Mouse (Mus musculus) hindbrain, embryonic 10.5 days (tissue): Measurements from ENCODE around the gene Pigr. TPM values are rescaled to one million over a fixed set of nuclear protein-coding genes. Genes with fewer than 3 reads are reported as not detected.

Experiments
- DNase-seq: peaks from one replicate; pipeline ENCODE4 v3.0.0-alpha.2; 2017; ENCODE audit warnings: low spot score
- H3K27ac ChIP-seq: fragments of 300-500 bp; sonication (generic); 2 replicates; pipeline ENCODE4 v1.5.1; 2016; ENCODE audit warnings: mild to moderate bottlenecking, moderate library complexity
- H3K27me3 ChIP-seq: fragments of 300-500 bp; sonication (generic); 2 replicates; pipeline ENCODE4 v1.6.1; 2016; ENCODE audit warnings: mild to moderate bottlenecking; ENCODE audit not compliant: poor library complexity, insufficient read depth, severe bottlenecking
- H3K36me3 ChIP-seq: fragments of 300-500 bp; sonication (generic); 2 replicates; pipeline ENCODE4 v1.6.1; 2016; ENCODE audit warnings: mild to moderate bottlenecking, moderate library complexity
- H3K4me1 ChIP-seq: fragments of 300-500 bp; sonication (generic); replicated peaks from 2 replicates; pipeline ENCODE4 v1.6.1; 2016; ENCODE audit warnings: mild to moderate bottlenecking
- H3K4me3 ChIP-seq: fragments of 300-500 bp; sonication (generic); 2 replicates; pipeline ENCODE4 v1.5.1; 2016; ENCODE audit warnings: mild to moderate bottlenecking, moderate library complexity
- H3K9me3 ChIP-seq: fragments of 300-500 bp; sonication (generic); 2 replicates; pipeline ENCODE4 v1.6.1; 2016; ENCODE audit warnings: mild to moderate bottlenecking, moderate library complexity
- WGBS: fragments of 180-500 bp; shearing (Covaris S2); methylation state at CpG from one replicate; pipeline ENCODE4 v1.1.7; 2016; 5-methylcytosine and 5-hydroxymethylcytosine counted together
- polyA plus RNA-seq: library from polyadenylated mRNA; unstranded; fragments of >200 nt; fragmentation: Nextera tagmentation; extraction: Ambion mirVana; gene quantifications from 2 replicates; pipeline ENCODE4 v1.2.1, GENCODE M21; 2016

Pigr gene
- polyA plus RNA-seq, 1 experiment from 2014 or later, result not detected

DNA sequence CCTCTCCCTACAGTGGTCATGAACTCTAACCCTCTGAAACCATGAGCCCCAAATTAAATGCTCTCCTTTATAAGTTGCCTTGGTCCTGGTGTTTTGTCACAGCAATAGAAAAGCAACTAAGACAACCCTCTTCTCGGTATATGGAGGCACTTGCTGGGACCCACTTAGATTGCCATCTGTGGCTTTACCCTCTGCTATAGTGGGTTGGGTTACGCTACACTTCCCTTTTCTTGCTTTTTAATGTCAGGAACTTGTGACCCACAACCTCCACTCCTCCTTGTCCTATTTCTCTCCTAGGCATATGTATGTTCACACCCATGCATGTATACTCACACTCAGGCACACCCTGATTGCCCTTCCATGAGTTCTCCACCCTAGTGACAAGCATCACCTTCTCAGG is 46.4 kb downstream of the Pigr start:
- Histone ChIP-seq H3K36me3 (no peaks in the 10 kb centered on the region), H3K27ac (no peak overlapping the region), H3K4me3 (no peak overlapping the region), H3K27me3 (peaks cover 13% of the 10 kb centered on the region), H3K9me3 (no peaks in the 10 kb centered on the region), H3K4me1 (peaks cover 3% of the 10 kb centered on the region; the same call in 1 of the 2 replicates)
- 94% methylated on average over 2 of the region's 2 CpGs for WGBS
- no peak for DNase-seq

DNA sequence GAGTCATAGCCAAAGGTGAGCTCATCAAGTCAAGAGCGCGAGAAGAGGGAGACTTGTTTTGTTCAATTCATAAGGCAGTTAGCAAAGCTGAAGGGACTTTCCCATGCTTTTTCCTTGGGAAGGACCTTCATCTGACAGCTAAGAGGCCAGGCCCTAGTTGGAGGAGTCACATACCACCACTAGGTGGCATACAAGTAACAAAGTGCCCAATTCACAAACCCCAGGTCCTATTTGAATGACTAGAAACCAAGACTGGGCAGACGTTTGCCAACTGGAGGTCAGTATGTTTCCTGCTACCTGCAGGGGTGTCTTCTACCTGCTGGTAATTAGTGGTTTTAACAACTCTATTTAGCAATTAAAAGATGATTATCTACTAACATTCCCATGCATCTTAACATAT is 48.7 kb downstream of the Pigr start:
- 43% methylated on average over 3 of the region's 3 CpGs for WGBS
- peak; percentile 21 for DNase-seq
- Histone ChIP-seq H3K4me3 (no peak overlapping the region), H3K27me3 (peaks cover 35% of the 10 kb centered on the region), H3K36me3 (no peaks in the 10 kb centered on the region), H3K4me1 (peaks cover 9% of the 10 kb centered on the region; the same call in 1 of the 2 replicates), H3K9me3 (no peaks in the 10 kb centered on the region), H3K27ac (no peak overlapping the region)

- Histone ChIP-seq H3K27ac (no peak overlapping the region), H3K9me3 (no peaks in the 10 kb centered on the region), H3K4me3 (no peak overlapping the region), H3K36me3 (no peaks in the 10 kb centered on the region), H3K4me1 (peaks cover 9% of the 10 kb centered on the region; the same call in 1 of the 2 replicates), H3K27me3 (peaks cover 41% of the 10 kb centered on the region)
- 73% methylated on average over 3 of the region's 3 CpGs for WGBS
- no peak for DNase-seq
Measured at GRCm38 (mm10) chr1:130875910-130876309, 49.4 kb downstream of the Pigr start.

GRCm38 (mm10) chr1:130876931-130877509 is 50.5 kb downstream of the Pigr start:
- Histone ChIP-seq H3K4me3 (no peak overlapping the region), H3K36me3 (no peaks in the 10 kb centered on the region), H3K9me3 (no peaks in the 10 kb centered on the region), H3K4me1 (peaks cover 9% of the 10 kb centered on the region; the same call in 1 of the 2 replicates), H3K27me3 (peaks cover 41% of the 10 kb centered on the region), H3K27ac (no peak overlapping the region)
- 21% methylated on average over 3 of the region's 3 CpGs for WGBS
- no peak for DNase-seq

- no peaks in the 10 kb centered on the region for H3K9me3 ChIP-seq
- peaks cover 41% of the 10 kb centered on the region for H3K27me3 ChIP-seq
- peaks cover 9% of the 10 kb centered on the region; the same call in 1 of the 2 replicates for H3K4me1 ChIP-seq
- H3K4me3 ChIP-seq, result peak overlapping the region; percentile 58
- peak overlapping the region; percentile 37; the same call in 1 of the 2 replicates for H3K27ac ChIP-seq
- DNase-seq, result peak; percentile 35
- no peaks in the 10 kb centered on the region for H3K36me3 ChIP-seq
- 4% methylated on average over 43 of the region's 43 CpGs for WGBS
Measured at GRCm38 (mm10) chr1:130877889-130878614, 51.6 kb downstream of the Pigr start.

- H3K36me3 ChIP-seq, result no peaks in the 10 kb centered on the region
- H3K9me3 ChIP-seq, result no peaks in the 10 kb centered on the region
- 91% methylated on average over 7 of the region's 7 CpGs for WGBS
- H3K27ac ChIP-seq, result no peak overlapping the region
- no peak for DNase-seq
- peaks cover 38% of the 10 kb centered on the region for H3K27me3 ChIP-seq
- H3K4me3 ChIP-seq, result no peak overlapping the region
- H3K4me1 ChIP-seq, result peaks cover 9% of the 10 kb centered on the region; the same call in 1 of the 2 replicates
Measured at GRCm38 (mm10) chr1:130879927-130880326, 53.4 kb downstream of the Pigr start.

DNA sequence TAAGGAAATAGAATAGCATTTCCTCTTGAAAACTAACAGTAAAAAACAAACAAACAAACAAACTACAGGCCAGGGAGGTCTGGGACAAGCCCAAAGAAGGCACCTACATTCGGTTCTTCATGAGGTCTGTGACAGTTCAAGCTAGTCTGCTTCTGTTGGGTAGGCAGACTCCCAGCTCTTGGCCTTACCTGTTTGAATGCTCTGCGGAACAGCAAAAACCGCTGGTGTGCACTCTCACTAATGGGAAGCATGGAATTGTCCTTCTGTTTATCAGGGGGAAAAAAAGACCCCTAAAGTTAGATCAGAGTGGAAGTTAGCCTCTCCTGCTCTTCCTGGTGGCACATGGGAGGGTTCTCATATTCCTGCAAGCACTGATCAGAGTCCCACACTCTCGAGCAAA is 56.7 kb downstream of the Pigr start:
- DNase-seq, result no peak
- 86% methylated on average over 4 of the region's 4 CpGs for WGBS

GRCm38 (mm10) chr1:130887354-130887753 is 60.9 kb downstream of the Pigr start, which contains the start of gene Il24:
Gene Il24, minus strand, starts transcription at chr1:130887454.
- H3K4me1 ChIP-seq, result no peaks in the 10 kb centered on the region
- no peaks in the 10 kb centered on the region for H3K36me3 ChIP-seq
- no peak within 1 kb of the TSS for H3K4me3 ChIP-seq
- no peaks in the 10 kb centered on the region for H3K9me3 ChIP-seq
- H3K27ac ChIP-seq, result no peak within 1 kb of the TSS
- DNase-seq, result no peak
- no peaks in the 10 kb centered on the region for H3K27me3 ChIP-seq

More for the DNA sequence above, 56.7 kb downstream of the Pigr start:
- no peak overlapping the region for H3K27ac ChIP-seq
- H3K9me3 ChIP-seq, result no peaks in the 10 kb centered on the region
- peaks cover 4% of the 10 kb centered on the region; the same call in 1 of the 2 replicates for H3K4me1 ChIP-seq
- no peaks in the 10 kb centered on the region for H3K36me3 ChIP-seq
- peaks cover 25% of the 10 kb centered on the region for H3K27me3 ChIP-seq
- H3K4me3 ChIP-seq, result no peak overlapping the region

- Histone ChIP-seq H3K36me3 (no peaks in the 10 kb centered on the region), H3K27me3 (no peaks in the 10 kb centered on the region), H3K4me3 (no peak overlapping the region), H3K4me1 (no peaks in the 10 kb centered on the region), H3K9me3 (no peaks in the 10 kb centered on the region), H3K27ac (no peak overlapping the region)
- no peak for DNase-seq
- WGBS, result 83% methylated on average over 1 of the region's 1 CpGs
Measured at GRCm38 (mm10) chr1:130892446-130892845, 66.0 kb downstream of the Pigr start.

DNA sequence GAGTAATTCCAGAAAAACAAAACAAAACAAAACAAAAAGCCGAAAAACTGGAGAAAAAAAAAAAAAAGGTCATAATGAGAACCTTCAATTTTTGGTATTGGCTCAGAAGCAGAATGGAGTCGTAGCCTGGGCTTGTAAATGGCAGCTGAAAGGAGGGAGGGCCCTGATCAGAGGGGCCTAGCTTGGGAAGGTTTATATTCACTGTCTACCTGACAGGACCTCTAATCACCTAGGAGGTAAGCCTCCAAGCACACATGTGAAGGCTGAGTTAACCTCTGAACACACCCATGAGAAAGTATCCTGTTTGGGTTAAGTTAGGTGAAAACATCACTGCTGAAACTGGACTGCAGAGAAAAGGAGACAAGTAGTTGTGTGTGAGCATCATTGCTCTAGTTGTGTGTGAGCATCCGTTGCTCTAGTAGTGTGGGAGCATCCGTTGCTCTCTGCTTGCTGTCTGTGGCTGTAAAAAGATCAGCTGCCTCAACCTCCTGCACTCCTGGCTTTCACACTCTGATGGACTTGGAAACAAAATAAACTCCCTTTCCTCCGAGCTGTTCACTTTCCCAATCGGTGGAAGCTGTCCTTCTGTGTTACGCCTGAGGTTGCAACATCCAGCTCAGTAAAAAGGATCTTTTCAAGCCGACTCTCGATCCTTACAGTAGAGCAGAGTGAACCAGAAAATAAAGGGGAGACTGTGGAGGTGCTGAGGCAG is 67.0 kb downstream of the Pigr start:
- no peak overlapping the region for H3K4me3 ChIP-seq
- no peaks in the 10 kb centered on the region for H3K4me1 ChIP-seq
- H3K9me3 ChIP-seq, result no peaks in the 10 kb centered on the region
- no peak overlapping the region for H3K27ac ChIP-seq
- WGBS, result 73% methylated on average over 9 of the region's 9 CpGs
- no peaks in the 10 kb centered on the region for H3K27me3 ChIP-seq
- H3K36me3 ChIP-seq, result no peaks in the 10 kb centered on the region
- DNase-seq, result no peak

GRCm38 (mm10) chr1:130894468-130894867 is 68.0 kb downstream of the Pigr start:
- Histone ChIP-seq H3K27me3 (no peaks in the 10 kb centered on the region), H3K27ac (no peak overlapping the region), H3K36me3 (no peaks in the 10 kb centered on the region), H3K4me1 (no peaks in the 10 kb centered on the region), H3K9me3 (no peaks in the 10 kb centered on the region), H3K4me3 (no peak overlapping the region)
- WGBS, result 57% methylated on average over 6 of the region's 6 CpGs
- no peak for DNase-seq
